Mouse (Mus musculus): ENCODE results near the gene Klra8. TPM values are rescaled to one million over a fixed set of nuclear protein-coding genes. Genes with fewer than 3 reads are reported as not detected.
"Not testable (repeated sequence)": the region's sequence is repeated elsewhere in the genome, so short reads cannot be mapped to it uniquely, and the experiment has no call there.

Gene Klra8
- polyA plus RNA-seq (2015; fragmentation: Nextera tagmentation; extraction: Ambion mirVana): not detected in 2 replicates

GRCm38 (mm10) chr6:130129798-130130197 is at the start of gene Klra8:
Klra8 (minus strand) TSS chr6:130129898.
- not testable (repeated sequence) for H3K36me3 ChIP-seq (ENCODE audit: control insufficient read depth, insufficient read depth, low read length); H3K27ac ChIP-seq (replicated peaks); ATAC-seq (ENCODE audit: low FRiP score, low TSS enrichment); H3K27me3 ChIP-seq (ENCODE audit: control insufficient read depth, insufficient read depth, low read length); DNase-seq (ENCODE audit: low spot score); H3K4me2 ChIP-seq (replicated peaks; ENCODE audit: low read depth); H3K9ac ChIP-seq (ENCODE audit: low read length); H3K4me3 ChIP-seq (ENCODE audit: low read depth, low read length); H3K9me3 ChIP-seq (ENCODE audit: control insufficient read depth, low read length); H3K4me1 ChIP-seq (replicated peaks; ENCODE audit: control insufficient read depth, insufficient read depth)
- WGBS: 66% methylated on average over 4 of the region's 4 CpGs

GRCm38 (mm10) chr6:130110485-130110884 is 19.2 kb downstream of the Klra8 start:
- Histone ChIP-seq H3K9ac (ENCODE audit: low read length) (no peak overlapping the region), H3K27me3 (ENCODE audit: control insufficient read depth, insufficient read depth, low read length) (no peaks in the 10 kb centered on the region), H3K4me3 (ENCODE audit: low read depth, low read length) (no peak overlapping the region), H3K27ac (replicated peaks) (no peak overlapping the region), H3K4me2 (replicated peaks; ENCODE audit: low read depth) (no peak overlapping the region), H3K4me1 (replicated peaks; ENCODE audit: control insufficient read depth, insufficient read depth) (no peaks in the 10 kb centered on the region), H3K9me3 (ENCODE audit: control insufficient read depth, low read length) (no peaks in the 10 kb centered on the region), H3K36me3 (ENCODE audit: control insufficient read depth, insufficient read depth, low read length) (no peaks in the 10 kb centered on the region)
- ATAC-seq (ENCODE audit: low FRiP score, low TSS enrichment) (no peak), DNase-seq (ENCODE audit: low spot score) (no peak)
- TF ChIP-seq CTCF (IDR thresholded peaks at IDR 0.05; ENCODE audit: low read depth) (no peak), EP300 (optimal IDR thresholded peaks at IDR 0.05) (no peak)
- WGBS: 95% methylated on average over 1 of the region's 1 CpGs

GRCm38 (mm10) chr6:130102743-130103142 is 27.0 kb downstream of the Klra8 start:
- WGBS: 84% methylated on average over 3 of the region's 3 CpGs
- ATAC-seq (ENCODE audit: low FRiP score, low TSS enrichment): not testable (repeated sequence)

DNA sequence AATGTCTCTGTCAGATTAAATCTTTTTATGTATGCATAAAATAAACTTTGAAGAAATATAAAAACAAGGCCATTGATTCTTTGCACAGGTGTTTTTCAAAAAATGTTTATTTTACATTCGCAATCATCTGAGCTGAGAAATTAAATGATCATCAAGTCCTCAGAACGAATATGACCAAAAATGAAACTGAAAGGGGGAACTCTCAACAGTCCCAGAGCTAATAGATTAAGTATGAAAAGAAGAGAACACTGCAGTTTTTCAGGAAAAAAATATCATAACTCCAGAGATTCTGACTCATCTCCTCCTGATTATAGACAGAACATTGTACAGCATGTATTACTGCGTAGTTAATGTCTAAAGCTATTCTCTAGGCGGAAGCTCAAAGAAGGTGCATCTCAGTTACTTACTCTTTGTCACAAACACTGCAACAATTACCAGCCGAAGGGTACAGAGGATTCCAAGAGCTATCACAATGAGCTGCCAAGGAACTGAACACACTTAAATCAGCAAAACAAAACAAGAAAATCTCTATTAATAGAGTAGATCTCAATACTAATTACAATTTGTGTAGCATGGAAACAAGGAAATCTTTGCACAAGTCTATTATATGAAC is 37.3 kb downstream of the Klra8 start:
- Histone ChIP-seq H3K4me2 (replicated peaks; ENCODE audit: low read depth) (no peak overlapping the region), H3K27me3 (ENCODE audit: control insufficient read depth, insufficient read depth, low read length) (no peaks in the 10 kb centered on the region), H3K4me1 (replicated peaks; ENCODE audit: control insufficient read depth, insufficient read depth) (no peaks in the 10 kb centered on the region), H3K27ac (replicated peaks) (no peak overlapping the region), H3K36me3 (ENCODE audit: control insufficient read depth, insufficient read depth, low read length) (no peaks in the 10 kb centered on the region), H3K4me3 (ENCODE audit: low read depth, low read length) (no peak overlapping the region), H3K9me3 (ENCODE audit: control insufficient read depth, low read length) (no peaks in the 10 kb centered on the region), H3K9ac (ENCODE audit: low read length) (no peak overlapping the region)
- ATAC-seq (ENCODE audit: low FRiP score, low TSS enrichment): no peak
- DNase-seq (ENCODE audit: low spot score): no peak
- TF ChIP-seq CTCF (IDR thresholded peaks at IDR 0.05; ENCODE audit: low read depth): no peak
- TF ChIP-seq EP300 (optimal IDR thresholded peaks at IDR 0.05): no peak
- WGBS: 74% methylated on average over 5 of the region's 5 CpGs

More at GRCm38 (mm10) chr6:130102743-130103142, 27.0 kb downstream of the Klra8 start:
- H3K36me3 ChIP-seq (ENCODE audit: control insufficient read depth, insufficient read depth, low read length); H3K9ac ChIP-seq (ENCODE audit: low read length); H3K27ac ChIP-seq (replicated peaks); H3K4me3 ChIP-seq (ENCODE audit: low read depth, low read length); H3K4me1 ChIP-seq (replicated peaks; ENCODE audit: control insufficient read depth, insufficient read depth); H3K4me2 ChIP-seq (replicated peaks; ENCODE audit: low read depth); H3K27me3 ChIP-seq (ENCODE audit: control insufficient read depth, insufficient read depth, low read length); H3K9me3 ChIP-seq (ENCODE audit: control insufficient read depth, low read length); DNase-seq (ENCODE audit: low spot score): not testable (repeated sequence)

DNA sequence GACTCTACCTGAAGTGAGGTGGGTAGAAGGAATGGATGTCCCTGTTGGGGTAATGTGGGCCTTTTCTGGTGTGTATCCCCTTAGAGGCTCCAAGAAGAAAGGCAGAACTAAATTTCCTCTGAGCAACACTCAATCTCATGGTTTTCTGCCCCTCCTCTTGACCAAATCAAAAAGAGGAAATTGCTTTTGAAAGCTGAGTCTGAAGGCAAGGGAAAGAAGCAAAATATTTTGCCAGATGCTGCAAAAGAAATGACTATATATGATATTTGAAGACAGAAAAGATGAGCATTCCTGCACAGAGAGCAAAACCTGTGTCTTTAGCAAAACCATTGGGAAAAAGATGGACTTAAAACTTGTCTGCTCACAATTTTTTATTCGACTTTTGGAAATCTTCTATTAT is 62.5 kb downstream of the Klra8 start, which contains the start of gene Klra4:
Gene Klra4, minus strand, starts transcription at position 101 of the 400 bp plus-strand sequence.
- 51% methylated on average over 1 of the region's 1 CpGs for WGBS
- not testable (repeated sequence) for H3K4me3 ChIP-seq (ENCODE audit: low read depth, low read length); ATAC-seq (ENCODE audit: low FRiP score, low TSS enrichment); H3K9ac ChIP-seq (ENCODE audit: low read length); H3K27me3 ChIP-seq (ENCODE audit: control insufficient read depth, insufficient read depth, low read length); H3K4me1 ChIP-seq (replicated peaks; ENCODE audit: control insufficient read depth, insufficient read depth); DNase-seq (ENCODE audit: low spot score); H3K4me2 ChIP-seq (replicated peaks; ENCODE audit: low read depth); H3K9me3 ChIP-seq (ENCODE audit: control insufficient read depth, low read length); H3K36me3 ChIP-seq (ENCODE audit: control insufficient read depth, insufficient read depth, low read length); H3K27ac ChIP-seq (replicated peaks)

Other genes starting within 250 kb of the Klra8 start
- 0.12 TPM in 1 of 2 replicates, not detected in the other for gene Klra5, start 212.2 kb downstream of the Klra8 start, polyA plus RNA-seq (2015; fragmentation: Nextera tagmentation; extraction: Ambion mirVana)
- gene Klra6, start 102.9 kb downstream of the Klra8 start, polyA plus RNA-seq (2015; fragmentation: Nextera tagmentation; extraction: Ambion mirVana): not detected in 2 replicates
- gene Klra4, start 62.6 kb downstream of the Klra8 start, polyA plus RNA-seq (2015; fragmentation: Nextera tagmentation; extraction: Ambion mirVana): not detected in 2 replicates
- not detected in 2 replicates for gene Klra9, start 63.2 kb upstream of the Klra8 start, polyA plus RNA-seq (2015; fragmentation: Nextera tagmentation; extraction: Ambion mirVana)
- gene Klra7, start 103.4 kb upstream of the Klra8 start, polyA plus RNA-seq (2015; fragmentation: Nextera tagmentation; extraction: Ambion mirVana): not detected in 2 replicates
- gene Klra10, start 152.0 kb upstream of the Klra8 start, polyA plus RNA-seq (2015; fragmentation: Nextera tagmentation; extraction: Ambion mirVana): not detected in 2 replicates
- not detected in 2 replicates for gene Klra3, start 207.7 kb upstream of the Klra8 start, polyA plus RNA-seq (2015; fragmentation: Nextera tagmentation; extraction: Ambion mirVana)